Mouse (Mus musculus) embryonic fibroblast, embryonic 13.5 days (primary cell): ENCODE results near the gene Ptpre. TPM values are rescaled to one million over a fixed set of nuclear protein-coding genes. Genes with fewer than 3 reads are reported as not detected.

Experiments used
- H3K27ac ChIP-seq: 2 replicates; pipeline ENCODE4 v1.5.1; 2012; ENCODE audit warnings: low read length, control low read depth, inconsistent platforms; ENCODE audit not compliant: insufficient read depth
- H3K4me1 ChIP-seq: 2 replicates; pipeline ENCODE4 v1.6.1; 2011; ENCODE audit warnings: low read length; ENCODE audit not compliant: control insufficient read depth, insufficient read depth
- H3K4me3 ChIP-seq: 2 replicates; pipeline ENCODE4 v1.5.1; 2011; ENCODE audit warnings: mild to moderate bottlenecking, control low read depth, low read length; ENCODE audit not compliant: insufficient read depth
- CTCF ChIP-seq: IDR thresholded peaks from 2 replicates; pipeline ENCODE4 v1.5.1; 2011; ENCODE audit warnings: mild to moderate bottlenecking, control low read depth, low read length, moderate library complexity, borderline replicate concordance; ENCODE audit not compliant: insufficient read depth
- POLR2A ChIP-seq: IDR thresholded peaks from 2 replicates; pipeline ENCODE4 v1.6.1; 2011; ENCODE audit warnings: low read depth, mild to moderate bottlenecking, control low read depth, low read length, moderate library complexity
- polyA plus RNA-seq: library from polyadenylated mRNA; stranded (reverse); fragments of >200 nt; gene quantifications from 2 replicates; pipeline ENCODE4 v1.2.4, GENCODE M21; 2011; ENCODE audit warnings: low read depth; ENCODE audit not compliant: missing spikeins, insufficient read length

Ptpre gene
- polyA plus RNA-seq, 1 experiment = 3.2 TPM

GRCm38 (mm10) chr7:135716968-135717557, 179.8 kb downstream of the Ptpre start:
- no peak overlapping the region for H3K27ac ChIP-seq
- peak overlapping the region; percentile 61 for H3K4me3 ChIP-seq

GRCm38 (mm10) chr7:135721436-135721992, 184.2 kb downstream of the Ptpre start:
- no peak overlapping the region for H3K27ac ChIP-seq
- no peak overlapping the region for H3K4me3 ChIP-seq
- H3K4me1 ChIP-seq = no peaks in the 10 kb centered on the region

More at GRCm38 (mm10) chr7:135716968-135717557, 179.8 kb downstream of the Ptpre start:
- no peaks in the 10 kb centered on the region for H3K4me1 ChIP-seq
- no peak for TF ChIP-seq POLR2A
- TF ChIP-seq CTCF = no peak

GRCm38 (mm10) chr7:135722011-135722838, 184.9 kb downstream of the Ptpre start:
- TF ChIP-seq CTCF (no peak), POLR2A (no peak)
- no peak overlapping the region for H3K4me3 ChIP-seq
- H3K27ac ChIP-seq = no peak overlapping the region
- no peaks in the 10 kb centered on the region for H3K4me1 ChIP-seq

More at GRCm38 (mm10) chr7:135721436-135721992, 184.2 kb downstream of the Ptpre start:
- TF ChIP-seq POLR2A = no peak
- TF ChIP-seq CTCF = no peak

- H3K4me1 ChIP-seq = no peaks in the 10 kb centered on the region
- no peak for TF ChIP-seq CTCF
- TF ChIP-seq POLR2A = no peak
- H3K27ac ChIP-seq = no peak overlapping the region
- H3K4me3 ChIP-seq = no peak overlapping the region
These were observed 186.5 kb downstream of the Ptpre start for GRCm38 (mm10) chr7:135723672-135724341.

GRCm38 (mm10) chr7:135726707-135727106, 189.4 kb downstream of the Ptpre start:
- Histone ChIP-seq H3K4me3 (no peak overlapping the region), H3K27ac (no peak overlapping the region), H3K4me1 (no peaks in the 10 kb centered on the region)
- TF ChIP-seq POLR2A (no peak), CTCF (no peak)

- no peak for TF ChIP-seq POLR2A
- TF ChIP-seq CTCF = no peak
- H3K4me3 ChIP-seq = no peak overlapping the region
- no peaks in the 10 kb centered on the region for H3K4me1 ChIP-seq
- H3K27ac ChIP-seq = no peak overlapping the region
These were observed 190.8 kb downstream of the Ptpre start for GRCm38 (mm10) chr7:135728038-135728437.

GRCm38 (mm10) chr7:135734379-135734778, 197.1 kb downstream of the Ptpre start:
- TF ChIP-seq CTCF = no peak
- no peak for TF ChIP-seq POLR2A
- Histone ChIP-seq H3K4me1 (no peaks in the 10 kb centered on the region), H3K4me3 (no peak overlapping the region), H3K27ac (no peak overlapping the region)

GRCm38 (mm10) chr7:135734911-135735646, 197.8 kb downstream of the Ptpre start:
- TF ChIP-seq CTCF = no peak
- TF ChIP-seq POLR2A = no peak

More at GRCm38 (mm10) chr7:135734911-135735646, 197.8 kb downstream of the Ptpre start:
- H3K4me3 ChIP-seq = no peak overlapping the region
- H3K27ac ChIP-seq = no peak overlapping the region
- no peaks in the 10 kb centered on the region for H3K4me1 ChIP-seq

Other genes starting within 250 kb of the Ptpre start
- gene Foxi2, start 127.2 kb upstream of the Ptpre start, polyA plus RNA-seq = not detected in 2 replicates
- gene Clrn3, start 8.8 kb upstream of the Ptpre start, polyA plus RNA-seq = not detected in 2 replicates
- gene Mki67, start 178.9 kb downstream of the Ptpre start, polyA plus RNA-seq = 76.0 and 120 TPM in 2 replicates